Mouse (Mus musculus) ES-E14 (cell line): ENCODE data around the gene Hsd11b2.

Experiments used
- CHD2 ChIP-seq: IDR thresholded peaks from 2 replicates; pipeline ENCODE4 v1.6.1; 2014; ENCODE audit warnings: mild to moderate bottlenecking, low read depth, low read length, inconsistent platforms
- HCFC1 ChIP-seq: IDR thresholded peaks from 2 replicates; pipeline ENCODE4 v1.6.1; 2012; ENCODE audit warnings: low read length, inconsistent platforms, borderline replicate concordance; ENCODE audit not compliant: insufficient read depth
- MAFK ChIP-seq: IDR thresholded peaks from 2 replicates; pipeline ENCODE4 v1.6.1; 2014; ENCODE audit warnings: mild to moderate bottlenecking, low read depth, low read length, inconsistent platforms; ENCODE audit not compliant: insufficient read depth
- ZC3H11A ChIP-seq: IDR thresholded peaks from 2 replicates; pipeline ENCODE4 v1.6.1; 2012; ENCODE audit warnings: low read depth, mild to moderate bottlenecking, inconsistent platforms, low read length, borderline replicate concordance
- ZNF384 ChIP-seq: IDR thresholded peaks from 2 replicates; pipeline ENCODE4 v1.6.1; 2012; ENCODE audit warnings: low read depth, low read length, inconsistent platforms

GRCm38 (mm10) chr8:105469041-105469695 lies 49.4 kb upstream of the Hsd11b2 start:
- TF ChIP-seq ZNF384 (no peak), MAFK (no peak), ZC3H11A (no peak), HCFC1 (no peak), CHD2 (no peak)
